Comparison of ENCODE assay signal across 8 mouse cellular contexts in the genomic region with DNA sequence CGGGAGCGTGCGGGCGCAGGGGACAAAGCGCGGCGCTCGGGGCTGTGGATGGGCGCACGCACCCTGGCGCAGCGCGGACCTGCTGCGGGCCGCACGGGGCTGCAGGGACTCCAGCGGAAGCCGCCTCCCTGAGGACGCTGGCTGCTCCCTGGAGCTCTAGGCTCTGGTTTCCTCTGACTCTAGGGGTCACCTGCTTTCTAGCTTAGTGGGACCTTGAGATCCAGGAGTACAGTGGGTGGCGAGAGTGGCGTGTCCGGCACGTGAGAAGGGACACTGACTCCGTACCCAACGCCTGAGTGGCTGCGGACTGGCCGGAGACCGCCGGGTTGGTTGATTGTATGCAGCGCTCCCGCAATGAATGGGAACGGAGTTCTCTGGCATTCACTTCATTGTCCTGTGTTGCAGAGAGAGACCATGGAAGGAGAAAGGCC. TPM values are rescaled to one million over a fixed set of nuclear protein-coding genes. Genes with fewer than 3 reads are reported as not detected.
DNase-seq lines count a peak whose midpoint lies in the region; ATAC-seq and TF ChIP-seq lines count a peak whose summit lies in the region.

No protein-coding gene starts in this region.

- H3K4me2 ChIP-seq in heart, embryonic 15.5 days: peak overlapping the region; percentile 98
- peak overlapping the region; percentile 100 for H3K4me2 ChIP-seq in limb, embryonic 15.5 days

- H3K4me1 ChIP-seq in heart, adult 2 months (ENCODE audit: control insufficient read depth, insufficient read depth, low read length): peaks cover 1% of the 10 kb centered on the region; the same call in 1 of the 2 replicates
- no peaks in the 10 kb centered on the region; the same call in 1 of the 2 replicates for H3K4me1 ChIP-seq in brown adipose tissue, adult 24 weeks (ENCODE audit: control insufficient read depth, insufficient read depth, insufficient read length, low read length)
- peaks cover 16% of the 10 kb centered on the region for H3K4me1 ChIP-seq in heart, embryonic 15.5 days (replicated peaks)
- H3K4me1 ChIP-seq in limb, embryonic 15.5 days: peaks cover 19% of the 10 kb centered on the region
- H3K4me1 ChIP-seq in olfactory bulb, adult 2 months (ENCODE audit: control insufficient read depth, insufficient read depth, low read length): peaks cover 15% of the 10 kb centered on the region

- TF ChIP-seq POLR2A in heart, adult 2 months (IDR thresholded peaks at IDR 0.05; ENCODE audit: insufficient read depth, low read depth, low read length): no peak
- TF ChIP-seq POLR2A in olfactory bulb, adult 2 months (IDR thresholded peaks at IDR 0.05; ENCODE audit: insufficient read depth, low read depth, low read length): no peak

- under 1% methylated on average over 32 of the region's 32 CpGs for WGBS in heart, adult 2 months
- WGBS in heart, embryonic 15.5 days: under 1% methylated on average over 32 of the region's 32 CpGs
- 0% methylated on average over 32 of the region's 32 CpGs for WGBS in limb, embryonic 15.5 days
- WGBS in olfactory bulb, adult 2 months: under 1% methylated on average over 32 of the region's 32 CpGs

- peaks cover 8% of the 10 kb centered on the region; the same call in 1 of the 2 replicates for H3K27me3 ChIP-seq in heart, adult 2 months (ENCODE audit: control insufficient read depth, insufficient read depth, low read length)
- peaks cover 32% of the 10 kb centered on the region for H3K27me3 ChIP-seq in heart, embryonic 15.5 days
- peaks cover 28% of the 10 kb centered on the region for H3K27me3 ChIP-seq in limb, embryonic 15.5 days

- TF ChIP-seq EP300 in heart, adult 2 months (IDR thresholded peaks at IDR 0.05; ENCODE audit: insufficient read depth, low read depth, low read length): no peak

- intact Hi-C loops in heart, adult 2 months (cut with DNase I): no loop called here

- peak in 1 of 2 experiments; percentile 20 for DNase-seq in heart, adult 2 months
- no peak for DNase-seq in heart, postnatal 4 days
- DNase-seq in ovary, postnatal 36 days (ENCODE audit: low spot score): no peak
- DNase-seq in testis, postnatal 14 days (ENCODE audit: low spot score): no peak

- H3K9ac ChIP-seq in heart, adult 2 months (ENCODE audit: low read depth, low read length): peak overlapping the region; percentile 38; the same call in 1 of the 2 replicates
- H3K9ac ChIP-seq in heart, embryonic 15.5 days: peak overlapping the region; percentile 58
- peak overlapping the region; percentile 50; the same call in 1 of the 2 replicates for H3K9ac ChIP-seq in limb, embryonic 15.5 days

- no peaks in the 10 kb centered on the region for H3K79me2 ChIP-seq in heart, adult 2 months (replicated peaks; ENCODE audit: control insufficient read depth, insufficient read depth, low read length)

- no peaks in the 10 kb centered on the region for H3K9me3 ChIP-seq in heart, embryonic 15.5 days (replicated peaks)
- no peaks in the 10 kb centered on the region for H3K9me3 ChIP-seq in limb, embryonic 15.5 days

- H3K27ac ChIP-seq in heart, adult 2 months: no peak overlapping the region
- H3K27ac ChIP-seq in brown adipose tissue, adult 24 weeks (replicated peaks; ENCODE audit: low read depth, low read length): no peak overlapping the region
- H3K27ac ChIP-seq in heart, embryonic 15.5 days: no peak overlapping the region
- no peak overlapping the region for H3K27ac ChIP-seq in limb, embryonic 15.5 days
- no peak overlapping the region for H3K27ac ChIP-seq in olfactory bulb, adult 2 months (ENCODE audit: insufficient read depth, low read depth, low read length)

- H3K36me3 ChIP-seq in heart, adult 2 months (ENCODE audit: control insufficient read depth, insufficient read depth, low read length): no peaks in the 10 kb centered on the region
- no peaks in the 10 kb centered on the region for H3K36me3 ChIP-seq in heart, embryonic 15.5 days
- no peaks in the 10 kb centered on the region for H3K36me3 ChIP-seq in limb, embryonic 15.5 days

- no peak for TF ChIP-seq CTCF in heart, adult 2 months (IDR thresholded peaks at IDR 0.05)
- no peak for TF ChIP-seq CTCF in olfactory bulb, adult 2 months (IDR thresholded peaks at IDR 0.05; ENCODE audit: insufficient read depth, low read depth, low read length)

- H3K4me3 ChIP-seq in heart, adult 2 months: peak overlapping the region; percentile 60
- H3K4me3 ChIP-seq in brown adipose tissue, adult 24 weeks (ENCODE audit: insufficient read depth, low read depth, low read length): peak overlapping the region; percentile 55
- peak overlapping the region; percentile 60 for H3K4me3 ChIP-seq in heart, embryonic 15.5 days
- peak overlapping the region; percentile 65 for H3K4me3 ChIP-seq in limb, embryonic 15.5 days
- peak overlapping the region; percentile 54 for H3K4me3 ChIP-seq in olfactory bulb, adult 2 months (ENCODE audit: insufficient read depth, low read depth, low read length)

- ATAC-seq in heart, embryonic 15.5 days (replicated peaks; ENCODE audit: insufficient number of reproducible peaks, insufficient read depth, low FRiP score, low read depth): peak; percentile 37; the same call in 1 of the 2 replicates
- peak; percentile 3; the same call in 1 of the 2 replicates for ATAC-seq in limb, embryonic 15.5 days (ENCODE audit: insufficient number of reproducible peaks, low FRiP score, low TSS enrichment, low read depth)

RNA-seq across cellular contexts. Expression of gene Lama1, which starts 0.4 kb away (rescaled TPM):
- under 1 TPM; 0.64 to 0.86 TPM for total RNA-seq in heart, adult 2 months (2021)
- 0.02 and 0.26 TPM in 2 replicates for polyA plus RNA-seq in heart, adult 2 months (2012; rRNA removed)
- total RNA-seq in heart, postnatal 4 days (2021): 1 to 10 TPM; 1.8 to 2.0 TPM
- polyA plus RNA-seq in brown adipose tissue, adult 24 weeks (2012; ENCODE audit: insufficient read depth, insufficient read length, missing spikeins): not detected in 2 replicates
- 0.29 and 0.75 TPM in 2 replicates for polyA plus RNA-seq in heart, embryonic 15.5 days (2015; fragmentation: Nextera tagmentation; extraction: Ambion mirVana)
- polyA plus RNA-seq in limb, embryonic 15.5 days (2015; fragmentation: Nextera tagmentation; extraction: Ambion mirVana): 1.6 and 3.3 TPM in 2 replicates
- polyA plus RNA-seq in olfactory bulb, adult 2 months (2012; ENCODE audit: insufficient read depth, insufficient read length, low replicate concordance, missing spikeins): not detected in 2 replicates
